Mouse (Mus musculus) ES-Bruce4 (cell line): ENCODE data around the gene Gm20390.

ENCODE experiments used
- CTCF ChIP-seq: IDR thresholded peaks from one replicate; pipeline ENCODE4 v1.8.1; 2011; ENCODE audit warnings: low read depth, low read length
- EP300 ChIP-seq: IDR thresholded peaks from 2 replicates; pipeline ENCODE4 v1.6.1; 2011; ENCODE audit warnings: low read depth, low read length; ENCODE audit not compliant: insufficient read depth
- POLR2A ChIP-seq: IDR thresholded peaks from one replicate; pipeline ENCODE4 v1.8.1; 2011; ENCODE audit warnings: low read length; ENCODE audit not compliant: insufficient read depth

- no peak for TF ChIP-seq CTCF
- TF ChIP-seq POLR2A: no peak
- TF ChIP-seq EP300: no peak
These were observed 27.2 kb downstream of the Gm20390 start for GRCm38 (mm10) chr11:93940906-93941305.
